Mouse (Mus musculus): ENCODE results near the gene Fhod1. TPM values are rescaled to one million over a fixed set of nuclear protein-coding genes. Genes with fewer than 3 reads are reported as not detected.

Fhod1 gene
- total and polyA plus RNA-seq, 3 experiments, result 2.5 to 10.9 TPM; not detected in 1

DNA sequence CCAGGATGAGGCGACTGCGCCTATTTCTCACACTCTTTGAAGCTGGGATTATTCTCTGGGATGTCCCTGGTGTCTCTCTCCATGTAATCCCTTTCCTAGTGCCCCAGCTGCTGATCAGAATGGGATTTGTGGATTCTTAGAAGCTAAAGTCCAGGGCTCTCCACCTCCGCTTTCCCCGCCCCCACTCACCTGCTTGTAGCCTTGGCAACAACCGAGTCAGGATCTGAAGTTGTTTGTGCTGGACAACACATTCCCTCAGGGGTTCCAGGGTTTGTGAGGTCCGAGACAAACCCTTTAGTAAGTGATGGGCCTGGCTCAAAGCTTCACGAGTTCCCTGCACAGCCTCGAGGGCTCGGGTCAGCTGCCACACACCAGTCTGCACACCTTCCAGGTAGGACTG, 53.0 kb downstream of the Fhod1 start:
- no peak overlapping the region for H3K9ac ChIP-seq (ENCODE audit: control insufficient read depth, low read depth, low read length, poor library complexity, severe bottlenecking)

DNA sequence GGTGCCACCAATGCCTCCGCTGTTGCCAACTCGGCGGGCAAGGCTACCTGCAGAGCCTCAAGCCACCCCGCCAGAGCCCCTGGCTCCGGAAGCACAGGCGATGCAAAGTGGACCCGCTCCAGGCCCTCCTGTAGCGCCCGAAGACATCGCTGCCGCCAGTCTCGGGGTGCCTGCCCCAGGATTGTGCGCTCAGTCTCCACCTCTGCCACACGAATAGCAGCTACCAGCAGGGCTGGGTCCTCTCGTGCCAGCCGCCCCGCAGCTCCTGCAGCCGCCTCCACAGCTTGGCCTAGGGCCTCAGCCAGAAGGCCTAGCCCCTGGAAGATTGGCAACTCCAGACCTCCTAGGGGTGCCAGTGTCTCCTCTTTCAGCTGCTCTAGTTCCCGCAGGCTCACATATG, 54.3 kb downstream of the Fhod1 start:
- H3K4me3 ChIP-seq (ENCODE audit: control insufficient read depth in 1 of 2, insufficient read depth in 1 of 2, low read depth in 2 of 2, low read length in 2 of 2), result no peak overlapping the region
- no peak overlapping the region for H3K27ac ChIP-seq (ENCODE audit: control insufficient read depth, low read depth, low read length)
- peaks cover 3 to 18% of the 10 kb centered on the region in 2 experiments for H3K4me1 ChIP-seq (ENCODE audit: control insufficient read depth in 1 of 2, insufficient read depth in 2 of 2, low read length in 2 of 2)
- no peaks in the 10 kb centered on the region for H3K27me3 ChIP-seq (ENCODE audit: control insufficient read depth in 1 of 2, insufficient read depth in 2 of 2, low read length in 2 of 2)
- TF ChIP-seq GATA1 (IDR thresholded peaks at IDR 0.05; ENCODE audit: low read depth, low read length), result no peak
- no peak for TF ChIP-seq POLR2AphosphoS2 (IDR thresholded peaks at IDR 0.05; ENCODE audit: low read length)
- no peak for TF ChIP-seq MAZ (IDR thresholded peaks at IDR 0.05; ENCODE audit: low read depth, low read length)
- TF ChIP-seq MXI1 (IDR thresholded peaks at IDR 0.05; ENCODE audit: low read depth, low read length), result no peak
- TF ChIP-seq TCF12 (IDR thresholded peaks at IDR 0.05; ENCODE audit: low read depth, low read length), result no peak
- no peak for TF ChIP-seq MYC (IDR thresholded peaks at IDR 0.05; ENCODE audit: low read depth, low read length)
- TF ChIP-seq USF2 (IDR thresholded peaks at IDR 0.05; ENCODE audit: borderline replicate concordance in 1 of 2, insufficient read depth in 1 of 2, low read depth in 1 of 2, low read length in 2 of 2), result no peak
- no peak for TF ChIP-seq ZC3H11A (IDR thresholded peaks at IDR 0.05; ENCODE audit: low read depth, low read length)
- TF ChIP-seq RAD21 (IDR thresholded peaks at IDR 0.05; ENCODE audit: low read depth, low read length), result no peak
- no peak for TF ChIP-seq ZNF384 (IDR thresholded peaks at IDR 0.05; ENCODE audit: low read depth, low read length)
- TF ChIP-seq TAL1 (IDR thresholded peaks at IDR 0.05; ENCODE audit: low read length), result no peak
- TF ChIP-seq CHD2 (IDR thresholded peaks at IDR 0.05; ENCODE audit: low read length), result no peak
- no peak for TF ChIP-seq MEF2A (IDR thresholded peaks at IDR 0.05; ENCODE audit: extremely low read depth, insufficient replicate concordance, low read depth, low read length, poor library complexity, severe bottlenecking)
- TF ChIP-seq EP300 (IDR thresholded peaks at IDR 0.05; ENCODE audit: low read depth in 1 of 2, low read length in 2 of 2), result no peak
- TF ChIP-seq CTCF (IDR thresholded peaks at IDR 0.05 in 2 of 3, conservative IDR thresholded peaks at IDR 0.05 in 1 of 3; ENCODE audit: control insufficient read depth in 1 of 3, insufficient read depth in 1 of 3, low read depth in 2 of 3, low read length in 3 of 3, poor library complexity in 1 of 3, severe bottlenecking in 1 of 3), result no peak
- TF ChIP-seq ETS1 (IDR thresholded peaks at IDR 0.05; ENCODE audit: low read depth, low read length), result no peak
- TF ChIP-seq USF1 (IDR thresholded peaks at IDR 0.05; ENCODE audit: low read depth, low read length), result no peak
- peaks cover 10% of the 10 kb centered on the region for H3K79me2 ChIP-seq (ENCODE audit: control insufficient read depth, insufficient read depth, low read length, poor library complexity)
- H3K9me3 ChIP-seq (replicated peaks; ENCODE audit: insufficient read depth, low read length), result no peaks in the 10 kb centered on the region
- H3K9ac ChIP-seq (ENCODE audit: control insufficient read depth, low read depth, low read length, poor library complexity, severe bottlenecking), result no peak overlapping the region
- peaks cover 0 to 2% of the 10 kb centered on the region in 2 experiments; a peak in 1 of 4 replicates for H3K36me3 ChIP-seq (ENCODE audit: control insufficient read depth in 1 of 2, insufficient read depth in 2 of 2, low read length in 2 of 2)
- DNase-seq (ENCODE audit: low read depth, low spot score), result no peak

More for the DNA sequence above, 53.0 kb downstream of the Fhod1 start:
- peaks cover 0 to 10% of the 10 kb centered on the region in 2 experiments; a peak in 3 of 4 replicates for H3K36me3 ChIP-seq (ENCODE audit: control insufficient read depth in 1 of 2, insufficient read depth in 2 of 2, low read length in 2 of 2)
- no peak overlapping the region for H3K27ac ChIP-seq (ENCODE audit: control insufficient read depth, low read depth, low read length)
- TF ChIP-seq GATA1 (IDR thresholded peaks at IDR 0.05; ENCODE audit: low read depth, low read length) (no peak), ETS1 (IDR thresholded peaks at IDR 0.05; ENCODE audit: low read depth, low read length) (no peak), TCF12 (IDR thresholded peaks at IDR 0.05; ENCODE audit: low read depth, low read length) (no peak), CHD2 (IDR thresholded peaks at IDR 0.05; ENCODE audit: low read length) (no peak), MEF2A (IDR thresholded peaks at IDR 0.05; ENCODE audit: extremely low read depth, insufficient replicate concordance, low read depth, low read length, poor library complexity, severe bottlenecking) (no peak), ZMIZ1 (IDR thresholded peaks at IDR 0.05; ENCODE audit: low read depth, low read length) (no peak), MXI1 (IDR thresholded peaks at IDR 0.05; ENCODE audit: low read depth, low read length) (no peak), E2F4 (IDR thresholded peaks at IDR 0.05; ENCODE audit: borderline replicate concordance, low read depth, low read length) (no peak), KAT2A (conservative IDR thresholded peaks at IDR 0.05; ENCODE audit: low read depth, low read length) (no peak), NRF1 (IDR thresholded peaks at IDR 0.05; ENCODE audit: insufficient read depth, low read depth, low read length, poor library complexity, severe bottlenecking) (no peak), EP300 (IDR thresholded peaks at IDR 0.05; ENCODE audit: low read depth in 1 of 2, low read length in 2 of 2) (no peak), MAX (IDR thresholded peaks at IDR 0.05; ENCODE audit: low read length) (no peak)
- H3K4me1 ChIP-seq (ENCODE audit: control insufficient read depth in 1 of 2, insufficient read depth in 2 of 2, low read length in 2 of 2), result peaks cover 5 to 22% of the 10 kb centered on the region in 2 experiments
- H3K9me3 ChIP-seq (replicated peaks; ENCODE audit: insufficient read depth, low read length), result no peaks in the 10 kb centered on the region
- no peaks in the 10 kb centered on the region for H3K27me3 ChIP-seq (ENCODE audit: control insufficient read depth in 1 of 2, insufficient read depth in 2 of 2, low read length in 2 of 2)
- no peak overlapping the region for H3K4me3 ChIP-seq (ENCODE audit: control insufficient read depth in 1 of 2, insufficient read depth in 1 of 2, low read depth in 2 of 2, low read length in 2 of 2)
- peaks cover 22% of the 10 kb centered on the region for H3K79me2 ChIP-seq (ENCODE audit: control insufficient read depth, insufficient read depth, low read length, poor library complexity)
- DNase-seq (ENCODE audit: low read depth, low spot score), result no peak
